Comparison of ENCODE assay signal across 12 mouse cellular contexts in genomic region chr15:95192951-95193350, GRCm38 (mm10).
"Had no signal": no experiment of that assay in that cellular context is flagged by ENCODE, and none has a peak within 500 bp of the region (broad histone marks: within the 10 kb centered on the region; RNA-seq: fewer than 3 reads in every experiment).

No protein-coding gene starts in this region.

- DNase-seq: left cerebral cortex, postnatal 4 days; lung, adult 18-20 months; lung, postnatal 10 days; right cerebral cortex, postnatal 14 days; thymus, adult 2 months; thymus, postnatal 25 days had no signal

- H3K4me2 ChIP-seq: limb, embryonic 13.5 days; midbrain, embryonic 13.5 days; stomach, embryonic 15.5 days had no signal

- H3K27ac ChIP-seq: kidney, postnatal 0 days; limb, embryonic 13.5 days; liver, embryonic 14.5 days; macrophage; midbrain, embryonic 13.5 days; stomach, embryonic 15.5 days had no signal

- H3K9ac ChIP-seq: limb, embryonic 13.5 days; liver, embryonic 14.5 days; midbrain, embryonic 13.5 days; stomach, embryonic 15.5 days had no signal

- ATAC-seq: midbrain, embryonic 13.5 days had no signal

- H3K36me3 ChIP-seq: limb, embryonic 13.5 days; midbrain, embryonic 13.5 days; stomach, embryonic 15.5 days had no signal

- H3K9me3 ChIP-seq: limb, embryonic 13.5 days; midbrain, embryonic 13.5 days; stomach, embryonic 15.5 days had no signal

- H3K27me3 ChIP-seq: midbrain, embryonic 13.5 days; stomach, embryonic 15.5 days had no signal

- H3K4me3 ChIP-seq: limb, embryonic 13.5 days; midbrain, embryonic 13.5 days; stomach, embryonic 15.5 days had no signal

- H3K4me1 ChIP-seq: midbrain, embryonic 13.5 days; stomach, embryonic 15.5 days had no signal
